Mouse (Mus musculus): ENCODE measurements at regions not wholly inside any gene's neighbourhood (a gene's known extent, or its start where the extent isn't known, plus 50 kb on each side); places are given as distances from the start of the nearest gene placed in this dataset.

DNA sequence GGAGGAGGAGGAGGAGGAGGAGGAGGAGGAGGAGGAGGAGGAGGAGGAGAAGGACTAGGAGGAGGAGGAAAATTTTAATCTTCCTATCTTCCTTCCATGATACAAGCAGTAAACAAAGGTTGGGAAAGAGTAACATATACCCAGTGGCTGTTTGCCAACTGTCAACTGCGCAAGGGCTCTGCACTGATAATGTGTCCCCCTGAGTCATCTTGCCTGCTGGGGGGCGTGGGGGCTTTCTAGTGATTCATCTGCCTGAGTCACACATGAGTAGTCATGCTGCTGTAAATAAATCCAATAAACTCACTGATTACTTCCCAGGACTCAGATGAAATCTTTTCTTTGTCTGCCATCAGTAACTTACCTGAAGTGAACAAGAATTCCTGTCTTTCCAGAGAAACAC lies 110.2 kb downstream of the Tusc1 start:
- no peaks in the 10 kb centered on the region for H3K4me1 ChIP-seq (replicated peaks)
- no peak for ATAC-seq (ENCODE audit: low read depth)
- no peak overlapping the region for H3K4me3 ChIP-seq
- no peak overlapping the region for H3K4me2 ChIP-seq
- no peaks in the 10 kb centered on the region for H3K36me3 ChIP-seq
- H3K9ac ChIP-seq = no peak overlapping the region
- no peaks in the 10 kb centered on the region for H3K9me3 ChIP-seq
- 81% methylated on average over 2 of the region's 2 CpGs for WGBS
- H3K27ac ChIP-seq (replicated peaks) = no peak overlapping the region
- no peaks in the 10 kb centered on the region for H3K27me3 ChIP-seq

- ATAC-seq (ENCODE audit: low read depth) = no peak
- Histone ChIP-seq H3K4me3 (no peak overlapping the region), H3K36me3 (no peaks in the 10 kb centered on the region), H3K27me3 (no peaks in the 10 kb centered on the region), H3K9ac (no peak overlapping the region), H3K27ac (replicated peaks) (no peak overlapping the region), H3K9me3 (no peaks in the 10 kb centered on the region), H3K4me2 (no peak overlapping the region), H3K4me1 (replicated peaks) (no peaks in the 10 kb centered on the region)
- WGBS = 50% methylated on average over 4 of the region's 4 CpGs
Observed at GRCm38 (mm10) chr4:93220747-93221146, 114.6 kb downstream of the Tusc1 start.

DNA sequence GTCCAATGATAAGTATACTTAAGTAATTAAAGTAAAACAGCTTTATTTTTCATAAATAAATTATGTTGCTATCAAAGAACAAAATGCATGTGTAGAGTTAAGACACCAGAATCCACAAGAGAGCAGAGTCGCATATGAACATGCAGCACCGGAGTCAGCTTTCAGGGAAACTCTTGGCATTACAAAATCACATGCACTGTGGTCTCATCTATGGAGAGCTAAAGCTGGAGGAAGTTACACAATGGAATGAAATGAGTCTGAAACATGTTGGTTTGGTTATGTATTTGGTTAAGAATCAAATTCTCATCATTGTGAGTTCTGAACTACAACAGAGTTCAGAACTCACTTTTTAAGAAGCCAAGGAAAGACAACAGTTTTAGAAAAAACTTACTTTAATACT lies 126.9 kb downstream of the Tusc1 start:
- ATAC-seq (ENCODE audit: low read depth) = no peak
- Histone ChIP-seq H3K27ac (replicated peaks) (no peak overlapping the region), H3K4me1 (replicated peaks) (0 out of 2 replicates have a peak, but pooled peaks cover 4% of the 10 kb centered on the region), H3K36me3 (no peaks in the 10 kb centered on the region), H3K27me3 (no peaks in the 10 kb centered on the region), H3K9me3 (no peaks in the 10 kb centered on the region), H3K4me2 (no peak overlapping the region), H3K9ac (no peak overlapping the region), H3K4me3 (no peak overlapping the region)
- WGBS = 89% methylated on average over 2 of the region's 2 CpGs

DNA sequence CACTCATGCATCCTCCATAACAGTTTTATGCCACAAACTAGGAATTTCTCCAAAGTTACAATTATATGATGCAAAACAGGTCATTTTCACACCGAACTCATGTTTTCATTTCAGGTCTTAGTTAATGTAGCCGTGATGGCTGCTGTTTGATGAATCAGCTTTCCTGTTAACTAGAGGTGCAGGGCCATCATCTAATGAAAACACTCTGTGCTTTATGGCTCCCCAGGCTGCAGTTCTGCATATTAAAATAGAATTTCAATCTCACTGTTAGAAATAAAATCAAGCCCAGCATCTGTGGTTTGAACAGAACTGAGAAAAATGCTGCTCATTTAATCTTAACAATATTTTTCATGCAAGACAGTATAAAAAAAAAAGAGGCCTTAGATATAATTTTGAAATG lies 135.5 kb downstream of the Tusc1 start:
- Histone ChIP-seq H3K9ac (no peak overlapping the region), H3K4me1 (replicated peaks) (no peaks in the 10 kb centered on the region), H3K9me3 (no peaks in the 10 kb centered on the region), H3K4me3 (no peak overlapping the region), H3K27ac (replicated peaks) (no peak overlapping the region), H3K36me3 (no peaks in the 10 kb centered on the region), H3K27me3 (no peaks in the 10 kb centered on the region), H3K4me2 (no peak overlapping the region)
- peak; percentile 67 for ATAC-seq (ENCODE audit: low read depth)
- WGBS = 30% methylated on average over 2 of the region's 2 CpGs

DNA sequence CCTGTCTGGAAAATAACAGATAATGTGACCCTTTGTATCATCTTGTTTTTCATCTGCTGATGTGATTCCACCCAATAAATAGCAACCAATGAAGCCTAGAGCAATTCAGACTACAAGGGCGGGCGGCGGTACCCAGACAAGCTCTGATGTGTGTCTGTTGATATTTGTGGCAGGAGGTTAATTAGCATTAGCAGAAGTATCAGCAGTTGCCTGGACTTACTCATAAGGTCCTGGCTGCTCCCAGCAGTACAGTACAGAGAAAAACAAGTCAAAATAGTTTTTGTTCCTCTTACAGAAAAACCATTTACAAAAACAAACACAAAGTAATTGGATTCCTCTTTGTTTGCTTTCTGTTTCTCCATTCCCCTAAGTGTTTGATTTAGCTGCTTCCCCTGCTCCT lies 151.0 kb downstream of the Tusc1 start:
- H3K9ac ChIP-seq = no peak overlapping the region
- H3K4me2 ChIP-seq = no peak overlapping the region
- H3K36me3 ChIP-seq = no peaks in the 10 kb centered on the region
- no peak overlapping the region for H3K4me3 ChIP-seq
- no peaks in the 10 kb centered on the region for H3K27me3 ChIP-seq
- 64% methylated on average over 3 of the region's 3 CpGs for WGBS
- H3K27ac ChIP-seq (replicated peaks) = no peak overlapping the region
- no peak for ATAC-seq (ENCODE audit: low read depth)
- H3K4me1 ChIP-seq (replicated peaks) = no peaks in the 10 kb centered on the region
- H3K9me3 ChIP-seq = no peaks in the 10 kb centered on the region

Measured in neural tube, embryonic 13.5 days (tissue).